Mouse (Mus musculus): ENCODE results near the gene Pla2g16. TPM values are rescaled to one million over a fixed set of nuclear protein-coding genes. Genes with fewer than 3 reads are reported as not detected.

Pla2g16 gene
- polyA plus RNA-seq, 1 experiment from 2014 or later = 63.1 TPM

GRCm38 (mm10) chr19:7564457-7564856 is 7.2 kb downstream of the Pla2g16 start:
- ATAC-seq (ENCODE audit: insufficient number of reproducible peaks, insufficient read depth, low FRiP score, low read depth) = no peak
- 86% methylated on average over 1 of the region's 1 CpGs for WGBS

GRCm38 (mm10) chr19:7566826-7567225 is 9.6 kb downstream of the Pla2g16 start:
- Histone ChIP-seq H3K4me3 (ENCODE audit: control insufficient read depth in 1 of 2, insufficient read depth in 1 of 2, low read depth in 1 of 2, low read length in 2 of 2) (no peak overlapping the region), H3K9me3 (ENCODE audit: control insufficient read depth, low read length) (no peaks in the 10 kb centered on the region), H3K4me1 (ENCODE audit: control insufficient read depth in 2 of 2, insufficient read depth in 2 of 2, low read length in 2 of 2) (peaks cover 2 to 3% of the 10 kb centered on the region in 2 experiments; a peak in 2 of 4 replicates), H3K27me3 (ENCODE audit: control insufficient read depth, insufficient read depth, low read length) (no peaks in the 10 kb centered on the region), H3K4me2 (ENCODE audit: low read length) (no peak overlapping the region), H3K27ac (replicated peaks in 1 of 2; ENCODE audit: control insufficient read depth in 1 of 2, insufficient read depth in 1 of 2, low read depth in 2 of 2, low read length in 2 of 2) (no peak overlapping the region), H3K9ac (ENCODE audit: low read length) (no peak overlapping the region), H3K36me3 (ENCODE audit: control insufficient read depth, insufficient read depth, low read length) (no peaks in the 10 kb centered on the region)
- ATAC-seq (ENCODE audit: insufficient number of reproducible peaks, insufficient read depth, low FRiP score, low read depth) = no peak
- WGBS = 82% methylated on average over 3 of the region's 3 CpGs

More at GRCm38 (mm10) chr19:7564457-7564856, 7.2 kb downstream of the Pla2g16 start:
- Histone ChIP-seq H3K9ac (ENCODE audit: low read length) (no peak overlapping the region), H3K27me3 (ENCODE audit: control insufficient read depth, insufficient read depth, low read length) (no peaks in the 10 kb centered on the region), H3K4me3 (ENCODE audit: control insufficient read depth in 1 of 2, insufficient read depth in 1 of 2, low read depth in 1 of 2, low read length in 2 of 2) (no peak overlapping the region), H3K4me2 (ENCODE audit: low read length) (no peak overlapping the region), H3K27ac (replicated peaks in 1 of 2; ENCODE audit: control insufficient read depth in 1 of 2, insufficient read depth in 1 of 2, low read depth in 2 of 2, low read length in 2 of 2) (no peak overlapping the region), H3K4me1 (ENCODE audit: control insufficient read depth in 2 of 2, insufficient read depth in 2 of 2, low read length in 2 of 2) (peaks cover 2 to 8% of the 10 kb centered on the region in 2 experiments; a peak in 2 of 4 replicates), H3K9me3 (ENCODE audit: control insufficient read depth, low read length) (no peaks in the 10 kb centered on the region), H3K36me3 (ENCODE audit: control insufficient read depth, insufficient read depth, low read length) (peaks cover 8% of the 10 kb centered on the region)

GRCm38 (mm10) chr19:7568364-7568763 is 11.1 kb downstream of the Pla2g16 start:
- no peaks in the 10 kb centered on the region for H3K36me3 ChIP-seq (ENCODE audit: control insufficient read depth, insufficient read depth, low read length)
- H3K27ac ChIP-seq (replicated peaks in 1 of 2; ENCODE audit: control insufficient read depth in 1 of 2, insufficient read depth in 1 of 2, low read depth in 2 of 2, low read length in 2 of 2) = no peak overlapping the region
- no peak for ATAC-seq (ENCODE audit: insufficient number of reproducible peaks, insufficient read depth, low FRiP score, low read depth)
- H3K9me3 ChIP-seq (ENCODE audit: control insufficient read depth, low read length) = no peaks in the 10 kb centered on the region
- WGBS = 56% methylated on average over 3 of the region's 3 CpGs
- H3K9ac ChIP-seq (ENCODE audit: low read length) = no peak overlapping the region
- peaks cover 0 to 2% of the 10 kb centered on the region in 2 experiments; a peak in 1 of 4 replicates for H3K4me1 ChIP-seq (ENCODE audit: control insufficient read depth in 2 of 2, insufficient read depth in 2 of 2, low read length in 2 of 2)
- H3K27me3 ChIP-seq (ENCODE audit: control insufficient read depth, insufficient read depth, low read length) = no peaks in the 10 kb centered on the region
- no peak overlapping the region for H3K4me3 ChIP-seq (ENCODE audit: control insufficient read depth in 1 of 2, insufficient read depth in 1 of 2, low read depth in 1 of 2, low read length in 2 of 2)
- no peak overlapping the region for H3K4me2 ChIP-seq (ENCODE audit: low read length)

GRCm38 (mm10) chr19:7569650-7570049 is 12.4 kb downstream of the Pla2g16 start:
- Histone ChIP-seq H3K4me1 (ENCODE audit: control insufficient read depth in 2 of 2, insufficient read depth in 2 of 2, low read length in 2 of 2) (peaks cover 0 to 2% of the 10 kb centered on the region in 2 experiments; a peak in 1 of 4 replicates), H3K27ac (replicated peaks in 1 of 2; ENCODE audit: control insufficient read depth in 1 of 2, insufficient read depth in 1 of 2, low read depth in 2 of 2, low read length in 2 of 2) (no peak overlapping the region), H3K9me3 (ENCODE audit: control insufficient read depth, low read length) (no peaks in the 10 kb centered on the region), H3K27me3 (ENCODE audit: control insufficient read depth, insufficient read depth, low read length) (no peaks in the 10 kb centered on the region), H3K4me2 (ENCODE audit: low read length) (no peak overlapping the region), H3K36me3 (ENCODE audit: control insufficient read depth, insufficient read depth, low read length) (peaks cover 9% of the 10 kb centered on the region; the same call in 1 of the 2 replicates), H3K9ac (ENCODE audit: low read length) (no peak overlapping the region), H3K4me3 (ENCODE audit: control insufficient read depth in 1 of 2, insufficient read depth in 1 of 2, low read depth in 1 of 2, low read length in 2 of 2) (no peak overlapping the region)
- 78% methylated on average over 5 of the region's 5 CpGs for WGBS
- ATAC-seq (ENCODE audit: insufficient number of reproducible peaks, insufficient read depth, low FRiP score, low read depth) = no peak

GRCm38 (mm10) chr19:7576180-7576579 is 18.9 kb downstream of the Pla2g16 start:
- Histone ChIP-seq H3K36me3 (ENCODE audit: control insufficient read depth, insufficient read depth, low read length) (peaks cover 40% of the 10 kb centered on the region), H3K4me3 (ENCODE audit: control insufficient read depth in 1 of 2, insufficient read depth in 1 of 2, low read depth in 1 of 2, low read length in 2 of 2) (no peak overlapping the region), H3K9ac (ENCODE audit: low read length) (no peak overlapping the region), H3K4me2 (ENCODE audit: low read length) (no peak overlapping the region), H3K27me3 (ENCODE audit: control insufficient read depth, insufficient read depth, low read length) (no peaks in the 10 kb centered on the region), H3K4me1 (ENCODE audit: control insufficient read depth in 2 of 2, insufficient read depth in 2 of 2, low read length in 2 of 2) (peaks cover 0 to 3% of the 10 kb centered on the region in 2 experiments; a peak in 2 of 4 replicates), H3K9me3 (ENCODE audit: control insufficient read depth, low read length) (no peaks in the 10 kb centered on the region), H3K27ac (replicated peaks in 1 of 2; ENCODE audit: control insufficient read depth in 1 of 2, insufficient read depth in 1 of 2, low read depth in 2 of 2, low read length in 2 of 2) (no peak overlapping the region)
- 88% methylated on average over 1 of the region's 1 CpGs for WGBS
- ATAC-seq (ENCODE audit: insufficient number of reproducible peaks, insufficient read depth, low FRiP score, low read depth) = no peak

GRCm38 (mm10) chr19:7577710-7578109 is 20.5 kb downstream of the Pla2g16 start:
- H3K27ac ChIP-seq (replicated peaks in 1 of 2; ENCODE audit: control insufficient read depth in 1 of 2, insufficient read depth in 1 of 2, low read depth in 2 of 2, low read length in 2 of 2) = no peak overlapping the region
- no peak overlapping the region for H3K9ac ChIP-seq (ENCODE audit: low read length)
- ATAC-seq (ENCODE audit: insufficient number of reproducible peaks, insufficient read depth, low FRiP score, low read depth) = no peak
- H3K27me3 ChIP-seq (ENCODE audit: control insufficient read depth, insufficient read depth, low read length) = no peaks in the 10 kb centered on the region
- H3K4me2 ChIP-seq (ENCODE audit: low read length) = no peak overlapping the region
- H3K36me3 ChIP-seq (ENCODE audit: control insufficient read depth, insufficient read depth, low read length) = peaks cover 40% of the 10 kb centered on the region
- 87% methylated on average over 3 of the region's 3 CpGs for WGBS
- H3K9me3 ChIP-seq (ENCODE audit: control insufficient read depth, low read length) = no peaks in the 10 kb centered on the region
- peaks cover 2 to 6% of the 10 kb centered on the region in 2 experiments; a peak in 3 of 4 replicates for H3K4me1 ChIP-seq (ENCODE audit: control insufficient read depth in 2 of 2, insufficient read depth in 2 of 2, low read length in 2 of 2)
- no peak overlapping the region for H3K4me3 ChIP-seq (ENCODE audit: control insufficient read depth in 1 of 2, insufficient read depth in 1 of 2, low read depth in 1 of 2, low read length in 2 of 2)

- peaks cover 10 to 26% of the 10 kb centered on the region in 2 experiments for H3K4me1 ChIP-seq (ENCODE audit: control insufficient read depth in 2 of 2, insufficient read depth in 2 of 2, low read length in 2 of 2)
- 51% methylated on average over 5 of the region's 5 CpGs for WGBS
- no peak overlapping the region for H3K9ac ChIP-seq (ENCODE audit: low read length)
- no peak overlapping the region for H3K27ac ChIP-seq (replicated peaks in 1 of 2; ENCODE audit: control insufficient read depth in 1 of 2, insufficient read depth in 1 of 2, low read depth in 2 of 2, low read length in 2 of 2)
- H3K9me3 ChIP-seq (ENCODE audit: control insufficient read depth, low read length) = no peaks in the 10 kb centered on the region
- no peak overlapping the region for H3K4me2 ChIP-seq (ENCODE audit: low read length)
- H3K4me3 ChIP-seq (ENCODE audit: control insufficient read depth in 1 of 2, insufficient read depth in 1 of 2, low read depth in 1 of 2, low read length in 2 of 2) = no peak overlapping the region
- H3K36me3 ChIP-seq (ENCODE audit: control insufficient read depth, insufficient read depth, low read length) = peaks cover 25% of the 10 kb centered on the region
- no peak for ATAC-seq (ENCODE audit: insufficient number of reproducible peaks, insufficient read depth, low FRiP score, low read depth)
- H3K27me3 ChIP-seq (ENCODE audit: control insufficient read depth, insufficient read depth, low read length) = no peaks in the 10 kb centered on the region
Observed at GRCm38 (mm10) chr19:7581042-7581441, 23.8 kb downstream of the Pla2g16 start.

GRCm38 (mm10) chr19:7583101-7583500 is 25.8 kb downstream of the Pla2g16 start:
- H3K36me3 ChIP-seq (ENCODE audit: control insufficient read depth, insufficient read depth, low read length) = peaks cover 35% of the 10 kb centered on the region
- no peaks in the 10 kb centered on the region for H3K27me3 ChIP-seq (ENCODE audit: control insufficient read depth, insufficient read depth, low read length)
- ATAC-seq (ENCODE audit: insufficient number of reproducible peaks, insufficient read depth, low FRiP score, low read depth) = no peak
- peaks cover 10 to 26% of the 10 kb centered on the region in 2 experiments for H3K4me1 ChIP-seq (ENCODE audit: control insufficient read depth in 2 of 2, insufficient read depth in 2 of 2, low read length in 2 of 2)
- H3K4me2 ChIP-seq (ENCODE audit: low read length) = peak overlapping the region; percentile 5; the same call in 1 of the 2 replicates
- peaks cover 2% of the 10 kb centered on the region; the same call in 1 of the 2 replicates for H3K9me3 ChIP-seq (ENCODE audit: control insufficient read depth, low read length)
- 23% methylated on average over 7 of the region's 7 CpGs for WGBS
- H3K4me3 ChIP-seq (ENCODE audit: control insufficient read depth in 1 of 2, insufficient read depth in 1 of 2, low read depth in 1 of 2, low read length in 2 of 2) = no peak overlapping the region
- no peak overlapping the region for H3K9ac ChIP-seq (ENCODE audit: low read length)
- peak overlapping the region; percentile 44 to 54; a peak in 3 of 4 replicates for H3K27ac ChIP-seq (replicated peaks in 1 of 2; ENCODE audit: control insufficient read depth in 1 of 2, insufficient read depth in 1 of 2, low read depth in 2 of 2, low read length in 2 of 2)

Data from heart, embryonic 14.5 days (tissue).